Mouse (Mus musculus) ES-E14 (cell line): Measurements from ENCODE around the gene Piga.

Experiments
- CHD2 ChIP-seq: IDR thresholded peaks from 2 replicates; pipeline ENCODE4 v1.6.1; 2014; ENCODE audit warnings: mild to moderate bottlenecking, low read depth, low read length, inconsistent platforms
- HCFC1 ChIP-seq: IDR thresholded peaks from 2 replicates; pipeline ENCODE4 v1.6.1; 2012; ENCODE audit warnings: low read length, inconsistent platforms, borderline replicate concordance; ENCODE audit not compliant: insufficient read depth
- ZC3H11A ChIP-seq: IDR thresholded peaks from 2 replicates; pipeline ENCODE4 v1.6.1; 2012; ENCODE audit warnings: low read depth, mild to moderate bottlenecking, inconsistent platforms, low read length, borderline replicate concordance
- ZNF384 ChIP-seq: IDR thresholded peaks from 2 replicates; pipeline ENCODE4 v1.6.1; 2012; ENCODE audit warnings: low read depth, low read length, inconsistent platforms

- TF ChIP-seq CHD2 (no peak), ZNF384 (no peak), ZC3H11A (no peak), HCFC1 (no peak)
Observed at GRCm38 (mm10) chrX:164381618-164382408, 37.8 kb upstream of the Piga start.
